Mouse (Mus musculus) embryo, embryonic 9.5 days (tissue): ENCODE data around the gene Syce3.
"Not testable (repeated sequence)": the region's sequence is repeated elsewhere in the genome, so short reads cannot be mapped to it uniquely, and the experiment has no call there.

Experiments
- DNase-seq: peaks from one replicate; pipeline ENCODE4 v3.0.0-alpha.2; 2017; ENCODE audit errors: extremely low spot score

Syce3 gene

DNA sequence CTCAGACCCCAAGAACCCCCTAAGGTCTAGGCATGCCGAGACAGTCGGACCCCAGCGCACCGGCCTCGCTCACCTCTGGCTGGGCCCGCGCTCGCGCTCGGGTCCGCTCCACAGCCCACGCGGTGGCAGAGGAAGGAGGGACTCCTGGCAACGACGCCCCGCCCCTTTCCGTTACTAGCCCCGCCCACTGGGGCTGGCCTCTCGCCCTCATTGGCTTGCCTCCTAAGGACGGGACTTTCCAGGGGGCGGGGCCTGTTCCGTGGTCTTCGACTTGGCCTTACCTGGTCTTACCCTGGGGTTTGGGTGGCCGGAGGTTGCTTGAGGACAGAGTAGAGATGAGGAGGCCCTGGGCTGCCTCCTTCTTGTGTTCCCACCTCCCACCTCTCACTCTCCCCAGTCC is at the start of gene Syce3:
Gene Syce3, minus strand, starts transcription at position 386 of the 400 bp plus-strand sequence.
- DNase-seq: no peak

DNA sequence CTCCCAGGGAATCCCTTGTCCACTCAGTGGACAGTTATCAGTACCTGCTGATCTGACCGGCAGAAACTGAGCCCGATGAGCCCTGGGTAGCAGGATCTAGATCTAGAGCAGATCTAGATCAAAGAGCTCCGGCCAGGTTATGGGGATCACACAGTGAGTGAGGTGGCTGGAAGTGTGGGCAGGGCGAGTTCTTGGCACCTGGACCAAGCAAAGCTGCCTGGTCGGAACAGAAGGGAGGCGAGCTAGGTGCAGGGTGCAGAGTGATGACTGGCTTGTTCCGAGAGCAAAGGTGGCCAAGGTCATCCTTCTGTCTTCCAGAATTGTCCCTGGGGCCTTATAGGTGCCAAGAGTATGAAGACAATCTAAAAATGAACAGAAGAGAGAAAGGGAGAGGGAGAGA is 49.5 kb upstream of the Syce3 start:
- no peak for DNase-seq

DNA sequence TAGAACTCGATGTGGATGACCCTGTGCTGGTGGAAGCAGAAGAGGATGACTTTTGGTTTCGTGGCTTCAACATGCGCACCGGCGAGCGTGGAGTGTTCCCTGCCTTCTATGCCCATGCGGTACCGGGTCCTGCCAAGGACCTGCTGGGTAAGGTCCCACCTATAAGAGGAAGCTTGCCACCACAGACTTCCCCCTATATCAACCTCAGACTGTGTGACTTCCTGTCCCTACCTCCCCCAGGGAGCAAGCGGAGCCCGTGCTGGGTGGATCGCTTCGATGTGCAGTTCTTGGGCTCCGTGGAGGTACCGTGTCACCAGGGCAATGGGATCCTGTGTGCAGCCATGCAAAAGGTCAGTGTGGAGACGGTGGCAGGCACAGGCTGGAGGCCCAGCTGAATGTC is 48.6 kb upstream of the Syce3 start:
- no peak for DNase-seq

DNA sequence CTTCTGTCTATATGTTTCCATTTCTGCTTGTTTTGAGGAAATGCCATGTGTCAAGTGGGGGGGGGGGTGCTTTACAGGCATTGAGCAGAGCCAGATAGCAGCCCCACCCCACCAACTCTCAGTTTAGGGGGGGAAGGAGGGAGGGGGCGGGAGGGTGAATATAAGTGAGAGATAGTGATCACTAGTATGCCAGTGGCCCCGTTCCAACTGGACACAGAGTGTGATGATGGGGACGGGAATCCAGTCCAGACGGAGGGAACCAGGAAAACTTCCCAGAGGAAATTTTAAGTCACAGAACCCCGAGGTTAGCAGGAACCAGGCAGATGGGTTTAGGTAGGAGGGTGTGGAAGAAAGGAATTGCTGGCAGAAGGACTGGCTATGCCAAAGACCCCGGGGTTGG is 45.3 kb upstream of the Syce3 start:
- DNase-seq: no peak

DNA sequence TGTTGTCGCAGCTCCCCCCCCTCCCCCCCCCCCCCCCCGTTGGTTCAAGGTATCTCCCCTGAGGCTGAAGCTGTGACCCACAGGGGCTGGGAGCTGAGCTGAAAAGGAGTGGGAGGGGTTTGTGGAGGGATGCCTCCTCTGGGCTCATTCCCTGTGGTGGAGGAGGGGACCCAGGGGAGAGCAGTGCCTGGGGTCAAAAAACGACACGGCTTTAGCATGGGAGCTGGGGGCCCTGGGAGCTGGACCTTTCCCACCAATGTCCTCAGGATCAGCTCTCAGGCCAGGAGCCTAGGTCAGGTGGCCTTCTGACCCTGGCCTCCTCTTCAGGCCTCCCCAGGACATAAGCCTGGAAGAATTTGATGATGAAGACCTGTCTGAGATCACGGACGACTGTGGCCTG is 44.6 kb upstream of the Syce3 start:
- no peak for DNase-seq

DNA sequence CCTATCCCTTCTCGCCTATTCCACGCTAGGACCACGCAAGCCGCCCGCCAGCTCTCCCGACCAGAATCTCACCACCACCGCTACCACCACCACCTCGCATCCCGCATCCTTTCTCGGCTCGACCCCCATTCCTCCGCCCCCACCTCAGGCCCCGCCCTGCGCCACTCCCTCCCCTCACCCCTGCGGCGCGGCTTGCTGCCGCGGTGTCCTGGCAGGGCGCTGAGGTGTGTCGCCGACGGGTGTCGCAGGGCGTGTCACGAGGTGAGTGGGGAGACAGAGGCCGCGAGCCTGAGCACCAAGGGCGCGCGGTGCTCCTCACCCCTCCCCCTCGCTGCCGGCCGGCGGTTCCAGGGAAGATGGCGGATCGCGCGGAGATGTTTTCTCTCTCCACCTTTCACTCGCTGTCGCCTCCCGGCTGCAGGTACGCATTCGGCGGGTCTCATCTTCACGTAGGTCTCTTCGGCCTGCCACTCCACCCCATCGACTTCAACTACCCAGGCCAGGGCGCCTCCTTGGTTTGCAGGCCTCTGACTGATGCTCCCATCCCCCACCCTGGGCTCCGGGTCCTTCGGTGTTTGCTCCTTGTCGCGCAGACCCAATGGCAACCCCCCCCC is 43.7 kb upstream of the Syce3 start, which contains the start of gene Mapk8ip2:
Gene Mapk8ip2, plus strand, starts transcription at position 49 of the 614 bp plus-strand sequence.
- DNase-seq: peak; percentile 48

DNA sequence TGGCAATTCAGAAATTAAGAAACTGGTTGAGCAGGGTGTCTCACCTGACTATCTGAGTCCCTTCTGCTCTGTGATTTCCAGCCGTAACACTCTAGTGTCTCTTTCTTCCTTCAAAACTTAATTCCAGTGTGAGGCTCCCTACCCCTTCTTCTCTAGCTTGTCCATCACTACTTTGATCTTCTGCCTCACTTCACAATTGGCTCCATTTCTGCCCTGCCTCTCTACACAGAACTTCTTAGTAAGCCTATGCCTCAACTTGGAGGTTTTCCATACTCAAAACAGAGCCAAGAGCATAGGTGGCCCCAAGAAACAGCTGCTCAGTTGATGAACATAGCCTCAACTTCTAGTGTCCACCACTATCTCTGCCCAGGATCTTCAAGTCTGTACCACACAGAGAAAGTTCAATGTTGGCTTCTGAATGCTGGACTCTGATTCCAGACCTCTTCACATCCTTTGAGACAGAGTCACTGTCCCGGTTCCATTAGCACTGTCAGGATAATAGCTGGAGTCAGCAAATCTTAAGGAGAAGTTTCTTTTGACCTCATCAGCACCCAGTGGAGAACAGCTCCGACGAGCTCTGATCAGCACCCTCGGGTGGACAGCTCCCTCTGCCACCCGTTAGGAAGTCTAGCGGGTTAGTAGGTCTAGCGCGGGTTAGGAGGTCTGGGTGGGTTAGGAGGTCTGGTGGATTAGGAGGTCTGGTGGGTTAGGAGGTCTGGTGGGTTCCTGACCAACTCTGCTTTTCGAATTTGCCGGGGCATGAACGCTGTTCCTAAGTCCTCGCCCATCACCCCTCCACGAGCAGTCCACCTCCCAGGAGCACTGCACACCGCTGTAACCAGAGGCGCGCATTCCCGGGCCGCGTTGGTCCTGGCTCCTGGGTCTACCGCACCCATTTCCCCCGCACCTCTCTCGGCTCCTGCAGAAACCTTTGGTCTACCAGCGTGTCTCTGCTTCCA is 42.9 kb upstream of the Syce3 start:
- peak; percentile 69 for DNase-seq

DNA sequence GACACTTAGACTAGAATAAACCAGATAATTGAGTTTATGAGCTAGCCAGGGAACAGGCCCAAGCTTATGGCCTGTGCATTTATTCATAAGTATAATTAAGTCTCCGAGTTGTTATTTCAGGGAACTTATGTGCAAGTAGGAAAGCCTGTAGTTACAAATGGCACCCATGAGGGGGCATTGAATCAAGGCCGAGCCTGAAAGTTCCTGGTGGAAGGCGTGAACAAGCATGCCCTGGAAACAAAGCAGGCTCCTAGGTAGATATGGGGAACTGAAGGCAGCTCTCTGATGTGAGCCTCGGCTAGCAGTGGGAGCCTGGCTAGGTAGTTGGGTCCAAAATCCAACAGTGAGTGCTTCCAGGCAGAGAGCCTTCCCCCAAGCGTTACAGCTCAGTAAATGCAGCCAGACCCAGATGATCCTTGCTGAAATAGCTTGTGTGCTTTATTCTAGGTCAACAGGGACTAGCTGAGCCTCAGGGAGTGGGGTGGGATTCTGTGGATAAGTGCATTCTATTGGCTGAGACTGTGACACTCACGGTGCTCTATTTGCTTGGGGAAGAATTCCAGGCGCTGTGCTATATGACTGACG is 32.3 kb upstream of the Syce3 start:
- DNase-seq: no peak

DNA sequence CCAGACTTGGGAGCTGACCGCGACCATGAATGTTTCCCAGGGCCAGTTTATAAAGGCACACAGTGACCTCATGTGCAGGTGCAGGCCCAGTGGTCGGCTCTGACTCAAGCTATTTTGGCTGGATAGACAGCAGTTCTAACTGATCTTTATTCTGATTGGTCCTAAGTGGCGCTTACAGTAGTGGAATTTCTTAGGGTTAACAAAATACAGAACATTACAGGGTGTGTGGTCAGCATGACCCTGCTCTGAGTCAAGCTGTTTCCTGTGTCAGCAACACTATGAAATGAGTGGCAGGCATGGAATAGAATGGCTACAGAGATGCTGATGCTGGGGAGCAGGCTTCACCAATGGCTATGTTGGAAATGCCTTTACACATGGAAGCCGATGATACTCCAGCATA is 25.6 kb upstream of the Syce3 start:
- no peak for DNase-seq

DNA sequence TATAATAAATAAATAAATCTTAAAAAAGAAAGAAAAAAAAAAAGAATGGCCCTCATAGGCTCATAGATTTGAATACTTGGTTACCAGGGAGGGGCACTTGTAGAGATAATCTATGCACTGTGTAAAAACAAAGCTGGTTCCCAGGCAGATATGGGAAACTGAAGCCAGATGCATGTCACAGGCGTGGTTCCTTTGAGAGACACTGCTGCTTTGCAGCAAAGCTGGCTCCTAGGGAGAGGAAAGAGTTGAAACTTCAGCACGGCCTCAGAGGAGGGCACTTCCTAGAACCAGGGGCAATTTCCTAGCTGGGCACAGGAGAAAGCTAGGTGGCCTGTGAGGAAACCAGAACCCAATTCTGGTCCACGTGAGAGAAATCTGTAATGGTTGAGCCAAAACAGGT is 23.8 kb upstream of the Syce3 start:
- no peak for DNase-seq

DNA sequence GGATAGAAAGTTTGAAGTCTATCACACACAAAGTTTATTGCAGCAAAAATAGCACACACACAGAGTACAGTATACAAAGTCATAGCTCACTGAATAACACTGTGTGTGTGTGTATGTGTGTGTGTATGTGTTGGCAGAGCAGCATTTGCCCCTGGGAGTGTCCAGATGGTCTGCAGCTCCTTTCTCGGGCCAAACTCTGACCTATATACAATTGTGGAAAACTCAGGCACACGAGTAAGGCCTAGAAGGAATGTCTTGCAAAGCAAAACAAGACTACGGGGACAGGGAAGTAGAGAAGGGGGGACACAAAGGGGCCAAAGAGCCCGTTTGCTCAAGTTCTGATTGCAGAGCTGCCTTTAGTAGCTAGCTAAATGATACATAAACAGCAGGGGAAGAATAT is 22.6 kb upstream of the Syce3 start:
- no peak for DNase-seq

DNA sequence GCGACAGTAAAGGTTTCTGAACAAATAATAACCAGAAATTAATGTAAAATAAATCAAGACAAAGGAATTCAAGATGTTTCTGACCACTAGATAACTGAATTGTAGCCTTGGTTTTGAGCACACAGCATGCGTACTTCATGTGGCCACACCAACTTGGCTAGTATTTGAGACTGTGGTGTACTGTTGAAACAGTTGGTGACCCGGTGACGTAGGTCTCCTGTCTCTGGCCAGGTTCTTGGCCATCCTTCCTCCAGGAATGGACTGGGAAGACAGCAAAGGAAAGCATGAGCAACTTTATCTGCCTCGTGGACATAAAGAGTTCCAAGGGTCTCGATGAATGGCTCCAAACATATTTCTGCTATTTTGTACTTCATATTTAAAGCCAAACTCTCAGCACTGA is 21.5 kb upstream of the Syce3 start:
- DNase-seq: no peak

DNA sequence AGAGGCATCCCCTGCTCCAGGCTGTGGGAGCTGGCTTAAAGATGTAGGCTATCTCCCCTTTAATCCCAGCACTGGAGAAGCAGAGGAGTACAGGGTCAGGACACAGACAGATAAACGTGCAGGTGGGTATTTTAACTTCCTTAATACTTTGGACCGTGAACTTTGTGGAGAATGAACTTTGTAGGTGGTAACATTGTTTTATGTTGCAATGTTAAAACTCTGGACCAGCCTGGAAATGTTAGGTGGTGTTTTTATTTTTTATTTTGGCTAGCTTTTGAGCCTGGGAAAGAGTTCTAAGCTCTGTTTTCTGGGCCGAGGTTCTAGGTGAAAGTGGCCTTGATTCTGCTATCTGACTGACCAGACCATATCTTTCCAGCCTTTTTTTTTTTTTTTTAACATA is 21.0 kb upstream of the Syce3 start:
- no peak for DNase-seq

DNA sequence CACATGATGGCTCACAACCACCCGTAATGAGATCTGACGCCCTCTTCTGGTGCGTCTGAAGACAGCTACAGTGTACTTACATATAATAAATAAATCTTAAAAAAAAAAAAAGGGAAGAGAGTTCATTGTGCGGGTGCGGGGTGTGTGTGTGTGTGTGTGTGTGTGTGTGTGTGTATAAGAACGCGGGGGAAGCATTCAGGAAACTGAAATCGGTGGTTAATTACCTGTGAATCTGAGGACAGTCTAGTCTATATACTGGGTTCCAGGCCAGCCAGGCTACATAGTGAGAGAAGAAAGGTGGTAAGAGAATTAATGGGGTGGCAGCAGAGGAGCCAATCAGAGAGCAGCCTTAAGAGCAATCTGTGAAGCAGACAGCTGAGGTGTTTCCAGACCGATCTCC is 20.5 kb upstream of the Syce3 start:
- DNase-seq: not testable (repeated sequence)

DNA sequence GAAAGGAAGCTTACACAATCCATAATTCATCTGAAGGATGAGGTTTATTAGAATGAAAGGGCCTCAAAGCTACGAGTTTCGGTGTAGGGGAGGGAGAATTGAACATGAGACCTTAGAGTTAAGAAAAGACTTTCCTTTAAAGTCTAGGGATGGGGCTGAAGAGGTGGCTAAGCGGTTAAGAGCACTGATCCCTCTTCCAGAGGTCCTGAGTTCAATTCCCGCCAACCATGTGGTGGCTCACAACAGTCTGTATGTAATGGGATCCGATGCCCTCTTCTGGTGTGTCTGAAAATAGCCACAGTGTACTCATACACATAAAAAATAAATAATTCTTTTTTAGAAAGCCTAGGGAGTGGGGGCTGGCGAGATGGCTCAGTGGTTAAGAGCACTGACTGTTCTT is 20.0 kb upstream of the Syce3 start:
- DNase-seq: no peak

DNA sequence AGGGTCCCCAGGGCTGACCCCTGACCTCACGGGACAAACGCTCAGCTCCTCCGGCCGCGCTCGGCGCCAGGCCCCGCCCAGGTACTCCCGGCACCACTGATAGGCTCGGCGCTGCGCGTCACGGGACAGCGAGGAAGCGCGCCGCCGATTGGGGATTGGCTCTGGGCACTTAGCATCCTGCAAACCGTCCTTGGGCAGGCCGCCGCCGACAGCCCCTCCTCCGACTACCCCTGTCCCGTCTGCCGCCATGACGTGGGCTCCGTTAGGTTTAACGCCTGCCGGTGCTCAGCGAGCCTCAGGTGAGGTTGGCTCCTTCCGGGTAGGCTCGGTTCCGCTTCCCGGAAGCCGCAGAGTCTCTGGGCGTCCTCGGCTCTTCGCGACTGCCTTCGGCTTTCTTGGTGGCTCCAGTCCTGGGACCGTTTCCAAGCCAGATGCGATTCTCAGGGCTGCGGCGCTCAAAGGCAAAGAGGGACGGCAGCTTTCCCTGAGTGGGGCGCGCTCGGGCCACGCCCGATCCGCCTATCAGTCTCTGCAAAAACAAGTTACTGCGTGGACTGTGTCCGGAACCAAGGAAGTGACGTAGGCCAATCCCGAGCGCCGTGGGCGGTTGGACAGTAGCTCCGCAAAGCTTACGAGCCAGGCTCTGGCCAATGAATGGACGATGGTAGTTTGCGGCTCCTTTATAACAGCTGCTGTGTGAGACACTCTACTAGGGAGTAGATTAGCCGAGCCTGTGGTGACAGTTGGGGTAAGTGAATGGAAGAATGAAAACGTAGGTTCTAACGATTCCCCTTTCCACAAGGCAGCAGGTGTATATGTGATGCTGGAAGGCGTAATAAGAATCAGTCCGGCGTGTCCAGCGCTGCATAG is 19.3 kb upstream of the Syce3 start, which contains the start of the genes C730034F03Rik, Gm44502 and Chkb:
Gene C730034F03Rik, plus strand, starts transcription at position 238 of the 870 bp plus-strand sequence.
Gene Gm44502, minus strand, starts transcription at position 345 of the 870 bp plus-strand sequence.
Gene Chkb, minus strand, starts transcription at position 557 of the 870 bp plus-strand sequence.
- DNase-seq: peak; percentile 90

DNA sequence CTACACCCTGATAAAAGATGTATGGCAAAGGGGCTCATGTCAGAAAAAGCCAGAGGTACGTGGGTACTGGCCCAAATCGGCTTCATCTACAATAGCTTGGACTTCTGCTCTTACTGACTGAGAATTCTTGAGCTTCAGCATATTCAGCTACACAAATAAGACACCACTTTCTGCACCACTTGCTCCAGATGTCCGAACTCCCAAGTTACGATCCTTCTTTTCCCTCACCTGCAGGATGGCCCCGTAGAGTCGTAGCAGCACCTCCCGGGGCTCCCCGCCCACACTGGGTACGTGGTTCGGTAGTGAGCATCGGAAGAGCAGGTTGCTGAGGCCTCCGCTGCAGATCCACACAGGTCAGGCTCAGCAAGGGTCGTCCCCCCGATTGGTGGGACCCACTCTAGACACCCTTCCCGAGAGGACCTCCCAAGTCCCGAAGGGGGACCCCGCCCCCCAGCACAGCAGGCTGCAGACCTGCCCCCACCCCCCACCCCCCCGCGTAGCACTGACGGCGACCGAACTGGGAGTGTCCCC is 18.6 kb upstream of the Syce3 start:
- DNase-seq: no peak

DNA sequence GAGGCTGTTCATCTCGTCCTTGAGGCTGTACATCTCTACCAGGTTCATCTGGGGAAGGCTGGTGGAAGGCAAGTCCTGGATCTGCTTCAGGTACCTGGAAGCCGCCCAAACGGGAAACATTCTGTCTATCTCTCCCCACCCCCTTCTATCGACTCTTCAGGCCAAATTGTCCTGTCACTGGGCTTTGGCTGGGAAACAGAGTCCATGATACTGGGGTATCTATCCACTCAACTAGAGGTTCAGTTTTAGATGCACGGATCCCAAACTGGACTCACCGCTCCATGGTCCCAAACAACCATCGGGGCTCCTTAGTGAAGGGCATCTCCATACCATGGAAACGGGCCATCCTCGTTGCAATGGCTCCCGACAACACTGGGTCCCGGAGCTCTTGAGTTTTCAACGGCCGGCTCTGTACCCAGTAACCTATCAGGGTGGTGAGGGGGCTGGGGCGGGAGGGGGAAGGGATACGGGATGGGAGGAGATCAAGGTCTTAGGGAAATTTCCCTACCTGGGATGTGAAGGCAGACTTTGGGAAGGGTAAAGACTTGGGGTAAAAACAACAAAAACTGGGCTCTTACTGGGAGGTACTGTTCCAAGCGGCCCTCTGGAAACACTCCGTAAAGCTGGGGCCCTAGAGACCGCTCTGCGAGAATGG is 18.0 kb upstream of the Syce3 start:
- no peak for DNase-seq

DNA sequence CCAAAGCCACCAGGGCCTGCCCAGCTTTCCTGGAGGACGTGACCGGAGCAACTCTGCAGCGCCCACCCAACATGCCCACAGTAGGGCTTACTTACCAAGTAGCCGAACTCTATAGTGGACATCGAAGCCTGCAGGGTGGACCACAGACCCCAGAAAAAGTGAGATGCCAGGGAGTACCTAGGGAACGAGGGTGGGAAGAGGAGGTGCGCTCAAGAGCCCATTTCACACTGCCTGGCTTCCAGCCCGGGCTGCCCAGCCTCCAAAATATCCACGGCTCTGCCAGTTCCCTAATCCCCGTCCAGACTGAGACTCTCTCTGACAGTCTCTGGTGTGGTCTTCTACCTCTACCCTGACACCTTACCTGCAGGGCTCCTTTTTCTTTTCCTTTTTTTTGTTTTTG is 16.4 kb upstream of the Syce3 start:
- no peak for DNase-seq

DNA sequence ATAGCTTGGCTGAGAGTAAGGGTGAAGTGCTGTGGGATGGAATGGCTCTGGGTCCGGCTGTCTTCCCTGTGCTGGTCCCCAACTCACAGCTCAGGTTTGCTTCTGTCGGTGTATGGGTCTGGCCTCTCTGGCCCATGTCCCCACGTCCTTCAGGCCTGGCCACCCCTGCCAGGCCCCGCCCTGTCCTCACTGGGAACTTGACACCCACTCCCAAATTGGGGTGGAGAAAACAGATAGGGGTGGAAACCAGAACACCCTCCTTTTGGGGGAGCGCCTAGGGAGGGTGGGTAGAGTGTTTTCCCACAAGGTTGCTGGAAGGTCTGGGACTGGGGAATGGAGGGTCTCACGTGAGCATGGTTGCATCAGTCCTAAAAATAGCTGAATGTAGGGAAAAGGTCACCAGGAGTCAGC is 15.4 kb upstream of the Syce3 start, which contains the start of gene Cpt1b:
Gene Cpt1b, minus strand, starts transcription at position 153 of the 411 bp plus-strand sequence.
- peak; percentile 20 for DNase-seq

DNA sequence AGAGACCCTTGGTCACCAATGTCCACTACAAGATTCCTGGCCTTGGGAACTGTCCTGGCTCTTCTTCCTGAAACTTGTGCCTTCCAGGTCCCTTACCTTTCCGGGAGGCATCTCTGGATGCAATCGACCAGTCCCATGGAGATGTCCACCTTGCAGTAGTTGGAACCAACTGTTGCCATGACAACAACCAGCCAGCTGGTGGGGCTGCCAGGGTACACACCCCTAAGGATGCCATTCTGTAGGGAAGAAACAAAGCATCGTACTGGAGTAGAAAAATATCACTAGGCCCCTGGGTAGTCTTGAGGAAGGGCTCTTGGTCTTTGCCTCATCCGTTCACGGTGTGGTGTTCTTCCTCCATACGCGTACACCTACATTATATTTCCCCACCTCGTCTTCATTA is 14.3 kb upstream of the Syce3 start:
- DNase-seq: no peak
